Mouse (Mus musculus): ENCODE data around the gene Flvcr1. TPM values are rescaled to one million over a fixed set of nuclear protein-coding genes. Genes with fewer than 3 reads are reported as not detected.
"Not testable (repeated sequence)": the region's sequence is repeated elsewhere in the genome, so short reads cannot be mapped to it uniquely, and the experiment has no call there.

The Flvcr1 gene
- polyA plus RNA-seq, 1 experiment from 2014 or later, result 5.2 TPM

GRCm38 (mm10) chr1:191035649-191036048 is 9.7 kb upstream of the Flvcr1 start:
- no peak overlapping the region for H3K9ac ChIP-seq
- H3K4me1 ChIP-seq, result no peaks in the 10 kb centered on the region
- 48% methylated on average over 4 of the region's 4 CpGs for WGBS
- H3K4me2 ChIP-seq (replicated peaks), result no peak overlapping the region
- no peaks in the 10 kb centered on the region for H3K9me3 ChIP-seq
- no peak for ATAC-seq (ENCODE audit: low FRiP score, low read depth)
- H3K27me3 ChIP-seq, result no peaks in the 10 kb centered on the region
- H3K27ac ChIP-seq, result no peak overlapping the region
- H3K36me3 ChIP-seq, result no peaks in the 10 kb centered on the region
- H3K4me3 ChIP-seq, result no peak overlapping the region

DNA sequence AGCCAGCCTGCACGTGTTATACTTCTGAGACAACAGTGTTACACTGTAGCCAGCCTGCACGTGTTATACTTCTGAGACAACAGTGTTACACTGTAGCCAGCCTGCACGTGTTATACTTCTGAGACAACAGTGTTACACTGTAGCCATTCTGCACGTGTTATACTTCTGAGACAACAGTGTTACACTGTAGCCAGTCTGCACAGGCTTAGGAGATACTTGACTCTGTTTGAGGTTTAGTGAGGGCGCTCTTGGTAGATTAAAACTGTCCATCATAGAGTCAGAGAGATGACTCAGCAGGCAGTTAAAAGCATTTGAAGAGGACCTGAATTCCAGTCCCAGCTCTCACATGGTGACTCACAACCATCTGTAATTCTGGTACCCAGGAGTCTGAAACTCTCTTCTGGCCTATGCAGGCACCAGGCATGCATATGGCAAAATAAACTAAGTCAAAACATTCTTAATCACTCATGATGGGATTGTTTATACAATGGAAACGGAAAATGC is 5.0 kb upstream of the Flvcr1 start:
- not testable (repeated sequence) for H3K4me1 ChIP-seq; H3K27ac ChIP-seq; H3K4me3 ChIP-seq; H3K36me3 ChIP-seq; H3K9ac ChIP-seq; H3K4me2 ChIP-seq (replicated peaks); ATAC-seq (ENCODE audit: low FRiP score, low read depth); H3K9me3 ChIP-seq; H3K27me3 ChIP-seq
- 82% methylated on average over 6 of the region's 6 CpGs for whole genome bisulfite sequencing

- Histone ChIP-seq H3K4me2 (replicated peaks) (no peak overlapping the region), H3K36me3 (no peaks in the 10 kb centered on the region), H3K27ac (no peak overlapping the region), H3K4me3 (no peak overlapping the region), H3K9ac (no peak overlapping the region), H3K9me3 (no peaks in the 10 kb centered on the region), H3K27me3 (no peaks in the 10 kb centered on the region), H3K4me1 (peaks cover 9% of the 10 kb centered on the region)
- WGBS, result 77% methylated on average over 10 of the region's 10 CpGs
- no peak for ATAC-seq (ENCODE audit: low FRiP score, low read depth)
These were observed 4.2 kb upstream of the Flvcr1 start for GRCm38 (mm10) chr1:191030182-191030581.

DNA sequence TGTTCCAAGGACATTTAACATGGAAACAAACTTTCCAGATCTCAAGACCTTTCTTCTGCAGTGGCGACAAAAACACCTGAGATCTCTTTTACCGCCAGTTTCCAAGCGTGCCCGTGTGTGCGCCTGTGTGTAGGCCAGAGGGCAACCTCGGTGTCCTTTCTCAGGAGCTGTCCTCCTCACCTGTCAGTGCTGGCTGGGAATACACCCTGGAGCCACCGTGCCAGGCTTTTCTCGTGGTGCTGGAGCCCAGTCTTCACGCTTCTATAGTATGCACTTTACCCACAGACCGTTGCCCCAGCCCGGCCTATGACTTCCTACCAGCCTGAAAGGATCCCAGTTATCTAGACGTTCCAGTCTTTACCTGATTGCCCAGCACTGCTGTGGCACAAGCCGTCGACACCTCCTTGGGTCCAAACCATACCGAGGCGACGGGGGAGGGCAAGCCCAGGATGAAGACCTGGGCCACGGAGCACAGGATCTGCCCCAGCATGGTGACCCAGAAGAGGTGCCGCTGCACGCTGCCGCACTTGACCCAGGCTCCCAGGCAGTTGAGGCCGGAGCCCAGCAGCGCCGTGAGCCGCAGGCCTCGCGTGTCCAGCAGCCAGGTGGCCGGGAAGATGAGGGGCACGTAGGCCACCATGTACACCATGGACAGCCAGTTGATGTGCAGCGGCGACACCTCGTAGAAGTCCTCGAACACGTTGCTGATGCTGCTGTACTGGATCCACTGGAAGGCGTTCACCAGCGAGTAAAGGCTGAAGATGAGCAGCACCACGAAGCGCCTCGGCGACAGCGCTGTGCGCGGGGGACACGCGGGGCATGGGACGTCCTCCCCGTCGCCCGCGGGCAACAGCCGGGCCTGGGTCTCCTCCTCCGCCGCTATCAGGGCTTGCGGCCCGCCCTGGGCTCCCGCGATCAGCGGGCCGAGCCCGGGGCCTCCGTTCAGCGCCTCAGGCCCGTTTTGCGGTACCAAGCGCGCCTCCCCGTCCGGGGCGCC is 644 bp downstream of the Flvcr1 start:
- peak overlapping the region; percentile 70 for H3K27ac ChIP-seq

GRCm38 (mm10) chr1:191023806-191024205 is 2.2 kb downstream of the Flvcr1 start:
- ATAC-seq (ENCODE audit: low FRiP score, low read depth); H3K9ac ChIP-seq; H3K4me3 ChIP-seq; H3K36me3 ChIP-seq; H3K27me3 ChIP-seq; H3K27ac ChIP-seq; H3K9me3 ChIP-seq; H3K4me2 ChIP-seq (replicated peaks): not testable (repeated sequence)
- 91% methylated on average over 6 of the region's 6 CpGs for WGBS
- peaks cover 18% of the 10 kb centered on the region for H3K4me1 ChIP-seq

More for the DNA sequence above, 644 bp downstream of the Flvcr1 start:
- Histone ChIP-seq H3K4me1 (peaks cover 18% of the 10 kb centered on the region), H3K4me2 (replicated peaks) (peak overlapping the region; percentile 98), H3K27me3 (no peaks in the 10 kb centered on the region), H3K36me3 (peaks cover 5% of the 10 kb centered on the region), H3K4me3 (peak overlapping the region; percentile 75), H3K9me3 (no peaks in the 10 kb centered on the region), H3K9ac (peak overlapping the region; percentile 81)
- 2% methylated on average over 69 of the region's 69 CpGs for WGBS
- ATAC-seq (ENCODE audit: low FRiP score, low read depth), result no peak; the same call in none of the 2 replicates

DNA sequence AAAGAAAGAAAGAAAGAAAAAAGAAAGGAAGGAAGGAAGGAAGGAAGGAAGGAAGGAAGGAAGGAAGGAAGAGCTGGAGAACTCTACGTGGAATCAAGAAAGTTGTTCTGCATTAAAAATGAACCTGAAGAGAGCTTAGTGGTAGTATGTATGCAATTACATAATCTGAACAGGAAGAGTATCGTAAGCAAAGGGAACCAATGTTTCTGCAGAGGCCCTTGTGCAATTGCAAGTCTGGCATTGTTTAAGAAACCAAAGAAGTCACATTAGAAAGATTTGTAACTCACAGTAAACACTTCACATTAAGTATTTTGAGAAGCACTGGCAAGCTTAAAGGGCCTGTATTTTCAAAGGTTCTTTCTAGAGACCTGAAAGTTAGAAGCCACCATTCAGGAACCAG is 2.8 kb downstream of the Flvcr1 start:
- Histone ChIP-seq H3K4me2 (replicated peaks) (no peak overlapping the region), H3K36me3 (peaks cover 5% of the 10 kb centered on the region), H3K27me3 (no peaks in the 10 kb centered on the region), H3K27ac (no peak overlapping the region), H3K4me1 (peaks cover 18% of the 10 kb centered on the region), H3K4me3 (no peak overlapping the region), H3K9ac (no peak overlapping the region), H3K9me3 (no peaks in the 10 kb centered on the region)
- 73% methylated on average over 2 of the region's 2 CpGs for WGBS
- ATAC-seq (ENCODE audit: low FRiP score, low read depth), result no peak

DNA sequence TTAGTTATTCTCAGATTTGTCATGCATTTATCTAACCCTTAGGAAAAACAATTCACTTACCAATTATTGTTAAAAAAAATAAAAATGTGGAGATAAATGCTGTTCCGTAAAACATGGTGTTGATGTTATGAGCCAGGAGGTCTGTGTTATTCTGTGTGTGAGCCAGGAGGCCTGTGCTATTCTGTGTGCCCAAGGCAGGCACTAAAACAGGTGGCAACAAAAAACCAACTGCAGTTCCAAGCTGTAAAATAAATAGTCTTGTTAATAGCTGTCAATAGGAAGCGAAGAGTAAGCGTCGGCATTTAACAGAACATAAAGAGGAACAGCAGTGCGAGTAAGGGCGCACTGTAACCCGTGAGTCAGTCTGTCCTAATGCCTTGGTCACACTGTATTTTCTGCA is 4.9 kb downstream of the Flvcr1 start:
- Histone ChIP-seq H3K36me3 (peaks cover 5% of the 10 kb centered on the region), H3K4me2 (replicated peaks) (no peak overlapping the region), H3K4me3 (no peak overlapping the region), H3K27ac (no peak overlapping the region), H3K27me3 (no peaks in the 10 kb centered on the region), H3K9ac (no peak overlapping the region), H3K9me3 (no peaks in the 10 kb centered on the region), H3K4me1 (peaks cover 11% of the 10 kb centered on the region)
- no peak for ATAC-seq (ENCODE audit: low FRiP score, low read depth)
- WGBS, result 54% methylated on average over 7 of the region's 7 CpGs

GRCm38 (mm10) chr1:191020217-191020924 is 5.6 kb downstream of the Flvcr1 start:
- Histone ChIP-seq H3K9me3 (no peaks in the 10 kb centered on the region), H3K27ac (no peak overlapping the region), H3K4me2 (replicated peaks) (no peak overlapping the region), H3K9ac (no peak overlapping the region), H3K4me3 (no peak overlapping the region), H3K4me1 (peaks cover 10% of the 10 kb centered on the region), H3K36me3 (peaks cover 5% of the 10 kb centered on the region), H3K27me3 (no peaks in the 10 kb centered on the region)
- no peak for ATAC-seq (ENCODE audit: low FRiP score, low read depth)
- 75% methylated on average over 3 of the region's 3 CpGs for WGBS

DNA sequence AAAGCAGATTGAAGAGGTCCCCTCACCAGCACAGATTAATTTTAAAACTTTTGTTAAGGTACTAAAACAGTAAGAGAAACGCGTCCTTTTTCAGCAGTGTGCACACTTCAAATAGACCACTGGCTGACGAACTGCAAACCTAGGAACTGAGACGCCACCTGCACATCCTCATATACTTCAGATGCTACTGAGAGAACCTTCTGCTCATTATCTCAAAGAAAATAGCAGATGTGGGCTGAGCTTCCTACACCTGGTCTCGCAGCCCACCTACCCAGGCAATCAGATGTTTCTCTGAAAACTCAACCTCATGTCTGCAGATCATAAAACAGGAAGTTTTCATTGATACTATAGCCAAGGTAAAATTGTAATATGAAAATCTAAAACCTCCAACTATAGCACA is 6.2 kb downstream of the Flvcr1 start:
- Histone ChIP-seq H3K4me1 (peaks cover 5% of the 10 kb centered on the region; the same call in 1 of the 2 replicates), H3K4me2 (replicated peaks) (no peak overlapping the region), H3K9ac (no peak overlapping the region), H3K27me3 (no peaks in the 10 kb centered on the region), H3K9me3 (no peaks in the 10 kb centered on the region), H3K36me3 (peaks cover 11% of the 10 kb centered on the region), H3K4me3 (no peak overlapping the region), H3K27ac (no peak overlapping the region)
- ATAC-seq (ENCODE audit: low FRiP score, low read depth), result no peak
- WGBS, result 88% methylated on average over 5 of the region's 5 CpGs

GRCm38 (mm10) chr1:191014271-191014670 is 11.7 kb downstream of the Flvcr1 start:
- Histone ChIP-seq H3K27me3 (no peaks in the 10 kb centered on the region), H3K4me3 (no peak overlapping the region), H3K9me3 (no peaks in the 10 kb centered on the region), H3K4me2 (replicated peaks) (no peak overlapping the region), H3K4me1 (no peaks in the 10 kb centered on the region), H3K9ac (no peak overlapping the region), H3K36me3 (peaks cover 54% of the 10 kb centered on the region), H3K27ac (no peak overlapping the region)
- WGBS, result 92% methylated on average over 3 of the region's 3 CpGs
- ATAC-seq (ENCODE audit: low FRiP score, low read depth), result no peak

GRCm38 (mm10) chr1:191008707-191009106 is 17.3 kb downstream of the Flvcr1 start:
- Histone ChIP-seq H3K36me3 (peaks cover 73% of the 10 kb centered on the region), H3K9me3 (no peaks in the 10 kb centered on the region), H3K4me3 (no peak overlapping the region), H3K4me2 (replicated peaks) (no peak overlapping the region), H3K9ac (no peak overlapping the region), H3K4me1 (no peaks in the 10 kb centered on the region), H3K27me3 (no peaks in the 10 kb centered on the region), H3K27ac (no peak overlapping the region)
- 96% methylated on average over 5 of the region's 5 CpGs for WGBS
- ATAC-seq (ENCODE audit: low FRiP score, low read depth), result no peak

GRCm38 (mm10) chr1:191002201-191002600 is 23.8 kb downstream of the Flvcr1 start:
- no peak for ATAC-seq (ENCODE audit: low FRiP score, low read depth)
- H3K4me1 ChIP-seq, result no peaks in the 10 kb centered on the region
- no peak overlapping the region for H3K4me2 ChIP-seq (replicated peaks)
- no peak overlapping the region for H3K27ac ChIP-seq
- peaks cover 15% of the 10 kb centered on the region for H3K36me3 ChIP-seq
- H3K4me3 ChIP-seq, result no peak overlapping the region
- H3K27me3 ChIP-seq, result no peaks in the 10 kb centered on the region
- H3K9ac ChIP-seq, result no peak overlapping the region
- WGBS, result 53% methylated on average over 6 of the region's 6 CpGs
- H3K9me3 ChIP-seq, result peaks cover 6% of the 10 kb centered on the region; the same call in 1 of the 2 replicates

All from limb, embryonic 13.5 days (tissue).